Mouse (Mus musculus) liver, postnatal 0 days (tissue): ENCODE results near the gene Slc35d2. TPM values are rescaled to one million over a fixed set of nuclear protein-coding genes. Genes with fewer than 3 reads are reported as not detected.

ENCODE experiments used
- ATAC-seq: fragments of 200-750 bp; cut with Nextera tagmentation; 2 replicates; pipeline ENCODE4 v1.8.0; 2017; ENCODE audit warnings: mild to moderate bottlenecking, moderate library complexity
- DNase-seq: peaks from one replicate; pipeline ENCODE4 v3.0.0-alpha.2; 2016
- H3K27ac ChIP-seq: fragments of 300-500 bp; sonication (generic); 2 replicates; pipeline ENCODE4 v1.5.1; 2014; ENCODE audit warnings: antibody characterized with exemption, moderate library complexity, mild to moderate bottlenecking, low read depth
- H3K27me3 ChIP-seq: fragments of 300-500 bp; sonication (generic); 2 replicates; pipeline ENCODE4 v1.6.1; 2014; ENCODE audit warnings: low read length, control low read depth, mixed read lengths; ENCODE audit not compliant: insufficient read depth
- H3K36me3 ChIP-seq: fragments of 300-500 bp; sonication (generic); replicated peaks from 2 replicates; pipeline ENCODE4 v1.6.1; 2014; ENCODE audit warnings: mild to moderate bottlenecking, control low read depth, low read length, moderate library complexity, mixed read lengths; ENCODE audit not compliant: insufficient read depth
- H3K4me1 ChIP-seq: fragments of 300-500 bp; sonication (generic); 2 replicates; pipeline ENCODE4 v1.6.1; 2014; ENCODE audit warnings: antibody characterized with exemption, mild to moderate bottlenecking, control low read depth; ENCODE audit not compliant: insufficient read depth
- H3K4me2 ChIP-seq: fragments of 300-500 bp; sonication (generic); 2 replicates; pipeline ENCODE4 v1.6.1; 2014; ENCODE audit warnings: low read depth, mild to moderate bottlenecking, low read length, moderate library complexity, mixed read lengths
- H3K4me3 ChIP-seq: fragments of 300-500 bp; sonication (generic); 2 replicates; pipeline ENCODE4 v1.5.1; 2014; ENCODE audit warnings: low read depth, low read length
- H3K9ac ChIP-seq: fragments of 300-500 bp; sonication (generic); replicated peaks from 2 replicates; pipeline ENCODE4 v1.6.1; 2014; ENCODE audit warnings: mild to moderate bottlenecking, moderate library complexity
- H3K9me3 ChIP-seq: fragments of 300-500 bp; sonication (generic); 2 replicates; pipeline ENCODE4 v1.6.1; 2016; ENCODE audit warnings: mild to moderate bottlenecking, control low read depth, low read length, mixed read lengths
- CTCF ChIP-seq: sonication (generic); IDR thresholded peaks from 2 replicates; pipeline ENCODE4 v1.5.1; 2016; ENCODE audit warnings: antibody characterized with exemption, low read depth
- EP300 ChIP-seq: IDR thresholded peaks from 2 replicates; pipeline ENCODE4 v1.6.1; 2016; ENCODE audit warnings: antibody characterized with exemption, low read depth, mild to moderate bottlenecking
- WGBS: fragments of 180-500 bp; shearing (Covaris S2); extraction: QIAGEN DNeasy Blood & Tissue Kit; methylation state at CpG from one replicate; pipeline ENCODE4 v1.1.7; 2014; ENCODE audit not compliant: insufficient replicate concordance; 5-methylcytosine and 5-hydroxymethylcytosine counted together
- polyA plus RNA-seq: library from polyadenylated mRNA; unstranded; fragments of >200 nt; fragmentation: Nextera tagmentation; extraction: Ambion mirVana; gene quantifications from 2 replicates; pipeline ENCODE4 v1.2.1, GENCODE M21; 2015

The Slc35d2 gene
- polyA plus RNA-seq, 1 experiment from 2014 or later, result 11.8 TPM

DNA sequence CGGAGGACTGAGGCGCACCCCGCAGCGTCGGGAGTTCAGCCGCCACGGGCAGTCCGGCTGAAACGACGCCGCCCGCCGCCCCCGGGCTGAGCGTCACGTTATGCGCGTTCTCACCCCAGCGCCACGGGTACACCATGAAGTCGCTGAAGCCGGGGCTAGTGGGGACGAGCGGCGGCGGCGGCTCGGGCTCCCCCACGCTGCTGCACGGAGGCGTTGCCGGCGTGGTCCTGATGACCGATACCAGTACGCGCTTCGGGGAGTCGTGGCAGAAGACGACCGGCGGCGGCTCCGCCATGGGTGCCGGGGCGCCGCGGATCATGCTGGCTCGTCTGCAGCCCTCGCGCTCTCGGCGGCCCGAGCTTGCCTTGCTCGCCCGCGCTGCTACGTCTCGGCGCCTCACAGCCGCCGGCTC, 23.5 kb upstream of the Slc35d2 start:
- DNase-seq (no peak), ATAC-seq (peak; percentile 14)
- Histone ChIP-seq H3K36me3 (no peaks in the 10 kb centered on the region), H3K9me3 (no peaks in the 10 kb centered on the region), H3K27me3 (no peaks in the 10 kb centered on the region), H3K4me3 (peak overlapping the region; percentile 85), H3K9ac (peak overlapping the region; percentile 86), H3K4me2 (peak overlapping the region; percentile 95), H3K27ac (peak overlapping the region; percentile 93), H3K4me1 (peaks cover 20% of the 10 kb centered on the region)
- WGBS, result under 1% methylated on average over 44 of the region's 61 CpGs
- TF ChIP-seq EP300, result no peak
- TF ChIP-seq CTCF, result no peak

GRCm38 (mm10) chr13:64152241-64152669, 23.1 kb upstream of the Slc35d2 start:
- Histone ChIP-seq H3K9me3 (no peaks in the 10 kb centered on the region), H3K36me3 (no peaks in the 10 kb centered on the region), H3K9ac (peak overlapping the region; percentile 86), H3K4me3 (peak overlapping the region; percentile 85), H3K27ac (peak overlapping the region; percentile 93), H3K4me2 (peak overlapping the region; percentile 95), H3K27me3 (no peaks in the 10 kb centered on the region), H3K4me1 (peaks cover 20% of the 10 kb centered on the region)
- DNase-seq, result peak; percentile 93
- ATAC-seq, result peak; percentile 22
- no peak for TF ChIP-seq CTCF
- TF ChIP-seq EP300, result no peak
- WGBS, result under 1% methylated on average over 42 of the region's 42 CpGs

DNA sequence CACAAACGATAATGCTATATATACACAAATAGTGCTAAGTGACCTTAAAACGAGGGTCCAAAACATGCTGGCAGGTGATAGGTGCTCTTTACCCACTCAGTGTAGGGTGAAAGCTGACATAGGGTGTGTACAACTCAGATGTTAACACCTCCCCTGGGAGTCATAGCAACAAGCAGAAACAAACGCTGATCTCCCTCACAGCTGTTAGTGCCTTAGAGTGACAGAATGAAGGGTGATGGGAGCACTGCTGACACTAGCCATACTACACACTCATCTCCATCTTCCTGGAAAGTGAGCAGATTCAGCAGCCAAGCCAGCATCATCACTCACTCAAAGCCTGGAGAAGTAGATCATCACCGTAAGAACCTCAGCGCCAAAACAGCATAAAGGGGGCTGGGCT, 21.0 kb upstream of the Slc35d2 start:
- no peaks in the 10 kb centered on the region for H3K9me3 ChIP-seq
- no peaks in the 10 kb centered on the region for H3K27me3 ChIP-seq
- 0 out of 2 replicates have a peak overlapping the region, but pooled peaks have one; percentile 9 for H3K9ac ChIP-seq
- H3K4me1 ChIP-seq, result peaks cover 20% of the 10 kb centered on the region
- ATAC-seq (no peak), DNase-seq (no peak)
- peak overlapping the region; percentile 95 for H3K4me2 ChIP-seq
- peak overlapping the region; percentile 85 for H3K4me3 ChIP-seq
- peaks cover 6% of the 10 kb centered on the region for H3K36me3 ChIP-seq
- WGBS, result 64% methylated on average over 5 of the region's 5 CpGs
- no peak for TF ChIP-seq CTCF
- TF ChIP-seq EP300, result no peak
- no peak overlapping the region for H3K27ac ChIP-seq

DNA sequence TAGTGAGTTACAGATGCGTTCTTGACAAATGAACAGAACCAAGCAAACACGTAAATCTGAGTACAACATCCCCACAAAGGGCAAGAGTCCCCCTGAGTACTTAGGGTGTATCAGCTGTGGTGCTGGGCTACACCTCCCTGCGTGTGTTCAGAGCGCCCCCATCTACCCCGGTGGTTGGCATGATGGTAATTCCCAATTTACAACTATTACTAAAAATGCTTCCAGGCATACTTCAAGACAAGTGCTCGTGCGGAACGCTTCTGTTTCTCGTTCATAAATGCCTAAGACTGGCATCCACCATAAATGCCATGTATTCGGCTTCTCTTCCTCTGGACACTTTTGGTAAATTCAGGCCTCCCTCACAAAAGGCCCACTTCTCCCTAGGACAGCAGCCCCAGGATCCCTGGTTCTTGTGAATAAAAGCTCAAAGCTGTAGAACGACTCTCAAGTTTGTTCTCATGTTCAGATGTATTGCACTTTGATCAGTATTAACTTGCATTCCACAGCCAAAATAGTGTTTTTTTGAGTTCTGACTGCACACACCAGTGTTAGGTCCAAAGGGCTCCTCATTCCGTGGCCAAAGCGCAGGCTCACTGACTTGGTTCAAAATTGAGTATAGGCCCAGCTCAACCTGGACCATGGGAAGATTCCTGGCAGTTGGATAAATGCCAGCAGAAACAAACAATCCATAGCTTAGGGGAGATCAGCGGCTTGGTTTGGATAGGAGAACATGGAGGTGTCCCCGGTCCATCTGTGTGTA, 628 bp upstream of the Slc35d2 start:
- 35% methylated on average over 15 of the region's 15 CpGs for WGBS
- no peak for TF ChIP-seq EP300
- peak; percentile 57 for TF ChIP-seq CTCF
- Histone ChIP-seq H3K4me1 (peaks cover 7% of the 10 kb centered on the region), H3K4me2 (peak overlapping the region; percentile 75), H3K9me3 (no peaks in the 10 kb centered on the region), H3K27me3 (no peaks in the 10 kb centered on the region), H3K4me3 (peak overlapping the region; percentile 71), H3K36me3 (peaks cover 23% of the 10 kb centered on the region), H3K27ac (peak overlapping the region; percentile 86), H3K9ac (peak overlapping the region; percentile 74)
- ATAC-seq, result peak; percentile 77
- peak; percentile 52 for DNase-seq

DNA sequence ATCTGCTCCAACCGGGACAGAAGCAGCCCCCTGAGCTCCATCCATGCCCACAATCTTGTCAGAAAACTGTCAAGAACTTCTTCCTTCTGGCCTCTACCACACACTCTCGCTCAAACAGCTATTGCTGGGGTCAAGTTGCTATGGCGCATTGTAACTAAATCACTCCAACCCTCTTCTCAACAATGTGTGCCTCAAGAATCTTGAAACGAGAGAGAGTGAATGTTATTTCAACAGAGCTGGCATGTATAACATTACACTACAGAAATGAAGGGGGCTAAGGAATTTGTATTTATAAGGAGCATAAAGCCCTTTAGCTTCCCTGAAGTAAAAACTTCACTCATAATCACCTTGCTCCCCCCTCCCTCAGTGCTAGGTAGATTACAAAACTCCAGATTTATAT, 2.9 kb downstream of the Slc35d2 start:
- Histone ChIP-seq H3K27me3 (no peaks in the 10 kb centered on the region), H3K4me3 (no peak overlapping the region), H3K4me2 (no peak overlapping the region), H3K4me1 (peaks cover 7% of the 10 kb centered on the region), H3K36me3 (0 out of 2 replicates have a peak, but pooled peaks cover 5% of the 10 kb centered on the region), H3K27ac (no peak overlapping the region), H3K9me3 (no peaks in the 10 kb centered on the region), H3K9ac (no peak overlapping the region)
- DNase-seq (no peak), ATAC-seq (no peak)
- 67% methylated on average over 4 of the region's 4 CpGs for WGBS
- TF ChIP-seq EP300, result no peak
- no peak for TF ChIP-seq CTCF

DNA sequence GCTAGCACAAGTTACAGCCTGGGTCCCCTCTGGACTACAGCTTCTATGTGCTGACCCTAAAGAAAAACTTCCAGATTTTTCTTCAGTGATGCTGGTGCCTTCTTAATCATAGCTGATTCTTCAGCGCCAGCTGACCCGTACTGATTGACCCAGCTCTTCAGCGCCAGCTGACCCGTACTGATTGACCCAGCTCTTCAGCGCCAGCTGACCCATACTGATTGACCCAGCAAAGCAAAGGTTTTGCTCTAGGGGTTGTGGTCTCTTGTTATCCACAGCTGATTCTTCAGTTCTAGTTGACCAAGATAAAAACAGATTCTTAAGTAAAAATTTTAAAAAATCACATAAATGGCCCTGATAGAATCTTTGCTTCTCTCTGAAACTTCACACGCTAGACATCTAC, 4.3 kb downstream of the Slc35d2 start:
- 92% methylated on average over 6 of the region's 6 CpGs for WGBS
- DNase-seq (no peak), ATAC-seq (no peak)
- Histone ChIP-seq H3K27me3 (no peaks in the 10 kb centered on the region), H3K27ac (no peak overlapping the region), H3K4me3 (no peak overlapping the region), H3K9ac (no peak overlapping the region), H3K4me1 (peaks cover 7% of the 10 kb centered on the region), H3K4me2 (no peak overlapping the region), H3K36me3 (no peaks in the 10 kb centered on the region), H3K9me3 (no peaks in the 10 kb centered on the region)
- TF ChIP-seq EP300 (no peak), CTCF (no peak)
